Mouse (Mus musculus): ENCODE data around the gene E2f1. TPM values are rescaled to one million over a fixed set of nuclear protein-coding genes. Genes with fewer than 3 reads are reported as not detected.

Gene E2f1
- polyA plus RNA-seq, 1 experiment from 2014 or later: 5.0 TPM

- H3K27me3 ChIP-seq (replicated peaks; ENCODE audit: control insufficient read depth, insufficient read depth, low read length): no peaks in the 10 kb centered on the region
- ATAC-seq: no peak; the same call in 1 of the 2 replicates
- no peak overlapping the region for H3K4me2 ChIP-seq (ENCODE audit: low read length)
- 94% methylated on average over 12 of the region's 12 CpGs for WGBS
- H3K4me1 ChIP-seq (ENCODE audit: control insufficient read depth, insufficient read depth, low read depth, low read length): peaks cover 15% of the 10 kb centered on the region; the same call in 1 of the 2 replicates
- no peak overlapping the region for H3K9ac ChIP-seq (ENCODE audit: low read depth, low read length)
- H3K27ac ChIP-seq (ENCODE audit: low read depth, low read length): no peak overlapping the region
- H3K9me3 ChIP-seq (ENCODE audit: control insufficient read depth, low read length): no peaks in the 10 kb centered on the region
- H3K4me3 ChIP-seq (ENCODE audit: low read length): no peak overlapping the region
- H3K36me3 ChIP-seq (ENCODE audit: control insufficient read depth, insufficient read depth, low read length): peaks cover 16% of the 10 kb centered on the region
Measured at GRCm38 (mm10) chr2:154534704-154535270, 34.9 kb downstream of the E2f1 start.

- H3K9me3 ChIP-seq (ENCODE audit: control insufficient read depth, low read length): no peaks in the 10 kb centered on the region
- H3K36me3 ChIP-seq (ENCODE audit: control insufficient read depth, insufficient read depth, low read length): peaks cover 16% of the 10 kb centered on the region
- H3K4me2 ChIP-seq (ENCODE audit: low read length): no peak overlapping the region
- H3K27ac ChIP-seq (ENCODE audit: low read depth, low read length): 0 out of 2 replicates have a peak overlapping the region, but pooled peaks have one; percentile 37
- WGBS: 45% methylated on average over 3 of the region's 3 CpGs
- ATAC-seq: no peak
- H3K9ac ChIP-seq (ENCODE audit: low read depth, low read length): no peak overlapping the region
- no peaks in the 10 kb centered on the region for H3K27me3 ChIP-seq (replicated peaks; ENCODE audit: control insufficient read depth, insufficient read depth, low read length)
- no peak overlapping the region for H3K4me3 ChIP-seq (ENCODE audit: low read length)
- H3K4me1 ChIP-seq (ENCODE audit: control insufficient read depth, insufficient read depth, low read depth, low read length): 0 out of 2 replicates have a peak, but pooled peaks cover 1% of the 10 kb centered on the region
Measured at GRCm38 (mm10) chr2:154532888-154533287, 36.8 kb downstream of the E2f1 start.

GRCm38 (mm10) chr2:154526531-154526930, 43.2 kb downstream of the E2f1 start:
- no peak overlapping the region for H3K9ac ChIP-seq (ENCODE audit: low read depth, low read length)
- no peak overlapping the region for H3K27ac ChIP-seq (ENCODE audit: low read depth, low read length)
- H3K9me3 ChIP-seq (ENCODE audit: control insufficient read depth, low read length): no peaks in the 10 kb centered on the region
- H3K4me1 ChIP-seq (ENCODE audit: control insufficient read depth, insufficient read depth, low read depth, low read length): no peaks in the 10 kb centered on the region
- no peak overlapping the region for H3K4me2 ChIP-seq (ENCODE audit: low read length)
- no peak for ATAC-seq
- no peak overlapping the region for H3K4me3 ChIP-seq (ENCODE audit: low read length)
- no peaks in the 10 kb centered on the region for H3K27me3 ChIP-seq (replicated peaks; ENCODE audit: control insufficient read depth, insufficient read depth, low read length)
- WGBS: 62% methylated on average over 3 of the region's 3 CpGs
- H3K36me3 ChIP-seq (ENCODE audit: control insufficient read depth, insufficient read depth, low read length): peaks cover 18% of the 10 kb centered on the region

DNA sequence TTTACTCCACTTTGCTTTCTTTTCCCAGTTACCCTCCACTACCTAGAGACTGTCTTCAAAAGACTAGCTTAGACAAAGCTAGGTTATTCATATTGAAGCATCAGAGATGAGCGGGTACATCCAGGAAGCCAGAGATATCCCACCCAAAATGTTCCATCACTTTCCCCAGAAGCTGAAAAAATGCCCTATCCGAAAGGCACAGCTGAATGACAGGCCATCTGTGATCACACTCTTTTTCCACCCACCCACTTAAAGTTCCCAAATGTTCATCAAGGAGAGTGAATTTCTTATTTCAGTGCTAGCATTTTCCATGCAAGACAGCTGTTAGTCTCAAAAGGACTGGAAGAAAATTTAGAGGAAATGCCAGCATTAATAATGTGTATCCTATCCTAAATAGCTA, 44.4 kb downstream of the E2f1 start:
- WGBS: 92% methylated on average over 2 of the region's 2 CpGs
- no peak overlapping the region for H3K4me2 ChIP-seq (ENCODE audit: low read length)
- no peak overlapping the region for H3K27ac ChIP-seq (ENCODE audit: low read depth, low read length)
- H3K9me3 ChIP-seq (ENCODE audit: control insufficient read depth, low read length): no peaks in the 10 kb centered on the region
- no peak overlapping the region for H3K4me3 ChIP-seq (ENCODE audit: low read length)
- no peaks in the 10 kb centered on the region for H3K27me3 ChIP-seq (replicated peaks; ENCODE audit: control insufficient read depth, insufficient read depth, low read length)
- H3K4me1 ChIP-seq (ENCODE audit: control insufficient read depth, insufficient read depth, low read depth, low read length): no peaks in the 10 kb centered on the region
- no peak for ATAC-seq
- no peak overlapping the region for H3K9ac ChIP-seq (ENCODE audit: low read depth, low read length)
- peaks cover 20% of the 10 kb centered on the region for H3K36me3 ChIP-seq (ENCODE audit: control insufficient read depth, insufficient read depth, low read length)

DNA sequence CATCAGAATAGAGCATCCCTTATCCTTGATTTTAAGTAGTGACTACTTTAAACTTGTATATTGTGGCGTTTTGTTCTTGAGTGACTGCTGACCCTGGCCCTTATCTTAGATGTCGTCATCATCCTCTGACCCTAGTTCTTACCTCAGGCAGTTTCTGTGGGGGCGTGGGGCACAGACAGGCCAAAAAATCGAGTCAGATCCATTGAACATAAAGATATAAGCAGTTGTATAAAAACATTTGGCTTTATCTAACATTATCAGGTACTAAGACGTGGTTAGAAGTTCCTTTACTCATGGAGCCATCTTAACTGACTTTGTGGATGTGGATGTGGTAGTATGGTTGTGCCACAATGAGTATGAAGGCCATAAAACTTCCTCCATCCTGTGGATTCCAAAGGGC, 47.4 kb downstream of the E2f1 start:
- 97% methylated on average over 5 of the region's 5 CpGs for WGBS
- no peak for ATAC-seq
- Histone ChIP-seq H3K9me3 (ENCODE audit: control insufficient read depth, low read length) (no peaks in the 10 kb centered on the region), H3K4me2 (ENCODE audit: low read length) (no peak overlapping the region), H3K9ac (ENCODE audit: low read depth, low read length) (no peak overlapping the region), H3K4me3 (ENCODE audit: low read length) (no peak overlapping the region), H3K27me3 (replicated peaks; ENCODE audit: control insufficient read depth, insufficient read depth, low read length) (no peaks in the 10 kb centered on the region), H3K27ac (ENCODE audit: low read depth, low read length) (no peak overlapping the region), H3K36me3 (ENCODE audit: control insufficient read depth, insufficient read depth, low read length) (peaks cover 20% of the 10 kb centered on the region), H3K4me1 (ENCODE audit: control insufficient read depth, insufficient read depth, low read depth, low read length) (no peaks in the 10 kb centered on the region)

DNA sequence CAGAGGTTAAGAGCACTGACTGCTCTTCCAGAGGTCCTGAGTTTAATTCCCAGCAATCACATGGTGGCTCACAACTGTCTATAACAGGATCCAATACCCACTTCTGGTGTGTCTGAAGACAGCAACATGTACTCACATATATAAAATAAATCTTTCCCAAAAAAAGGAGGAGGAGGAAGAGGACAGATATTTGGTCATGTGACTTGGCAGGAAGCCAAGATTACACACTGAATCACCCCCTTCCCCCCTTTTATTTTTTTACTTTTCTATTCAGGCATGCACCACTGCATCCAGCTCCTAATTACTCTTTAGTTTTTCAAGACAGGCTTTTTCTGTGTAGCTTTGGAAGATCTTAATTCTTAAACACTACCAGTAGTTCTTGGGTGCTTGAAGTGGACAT, 48.2 kb downstream of the E2f1 start:
- Histone ChIP-seq H3K4me1 (ENCODE audit: control insufficient read depth, insufficient read depth, low read depth, low read length) (no peaks in the 10 kb centered on the region), H3K27ac (ENCODE audit: low read depth, low read length) (no peak overlapping the region), H3K9me3 (ENCODE audit: control insufficient read depth, low read length) (no peaks in the 10 kb centered on the region), H3K4me2 (ENCODE audit: low read length) (no peak overlapping the region), H3K4me3 (ENCODE audit: low read length) (no peak overlapping the region), H3K27me3 (replicated peaks; ENCODE audit: control insufficient read depth, insufficient read depth, low read length) (no peaks in the 10 kb centered on the region), H3K9ac (ENCODE audit: low read depth, low read length) (no peak overlapping the region), H3K36me3 (ENCODE audit: control insufficient read depth, insufficient read depth, low read length) (peaks cover 20% of the 10 kb centered on the region)
- ATAC-seq: no peak

DNA sequence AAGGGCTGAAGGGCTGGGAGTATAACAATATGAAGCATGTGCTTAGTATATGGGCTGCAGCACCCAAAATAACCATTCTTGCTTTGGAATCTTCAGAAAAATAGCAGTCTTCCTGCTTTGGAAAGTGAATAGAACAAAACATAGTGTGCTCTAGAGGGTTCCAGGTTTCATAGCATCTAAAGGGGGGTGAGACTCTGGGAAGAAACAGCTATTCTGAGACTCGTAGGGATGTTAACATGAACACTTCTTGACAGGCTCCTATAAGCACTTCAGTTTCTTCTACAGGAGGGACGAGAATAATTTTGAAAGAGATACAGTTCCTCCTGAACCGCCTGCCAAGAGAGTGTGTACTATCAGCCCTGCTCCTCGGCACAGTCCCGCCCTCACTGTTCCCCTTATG, 52.3 kb downstream of the E2f1 start:
- Histone ChIP-seq H3K36me3 (ENCODE audit: control insufficient read depth, insufficient read depth, low read length) (peaks cover 3% of the 10 kb centered on the region), H3K4me3 (ENCODE audit: low read length) (no peak overlapping the region), H3K4me1 (ENCODE audit: control insufficient read depth, insufficient read depth, low read depth, low read length) (no peaks in the 10 kb centered on the region), H3K27ac (ENCODE audit: low read depth, low read length) (no peak overlapping the region; the same call in 1 of the 2 replicates), H3K9me3 (ENCODE audit: control insufficient read depth, low read length) (no peaks in the 10 kb centered on the region), H3K27me3 (replicated peaks; ENCODE audit: control insufficient read depth, insufficient read depth, low read length) (no peaks in the 10 kb centered on the region), H3K4me2 (ENCODE audit: low read length) (no peak overlapping the region), H3K9ac (ENCODE audit: low read depth, low read length) (no peak overlapping the region)
- ATAC-seq: no peak
- WGBS: 92% methylated on average over 5 of the region's 5 CpGs

GRCm38 (mm10) chr2:154516944-154517343, 52.7 kb downstream of the E2f1 start:
- no peak overlapping the region for H3K4me2 ChIP-seq (ENCODE audit: low read length)
- 84% methylated on average over 3 of the region's 3 CpGs for WGBS
- peaks cover 3% of the 10 kb centered on the region for H3K36me3 ChIP-seq (ENCODE audit: control insufficient read depth, insufficient read depth, low read length)
- no peak for ATAC-seq
- no peaks in the 10 kb centered on the region for H3K27me3 ChIP-seq (replicated peaks; ENCODE audit: control insufficient read depth, insufficient read depth, low read length)
- H3K4me3 ChIP-seq (ENCODE audit: low read length): no peak overlapping the region
- H3K9ac ChIP-seq (ENCODE audit: low read depth, low read length): no peak overlapping the region
- H3K9me3 ChIP-seq (ENCODE audit: control insufficient read depth, low read length): no peaks in the 10 kb centered on the region
- no peak overlapping the region; the same call in 1 of the 2 replicates for H3K27ac ChIP-seq (ENCODE audit: low read depth, low read length)
- H3K4me1 ChIP-seq (ENCODE audit: control insufficient read depth, insufficient read depth, low read depth, low read length): no peaks in the 10 kb centered on the region

GRCm38 (mm10) chr2:154510141-154510540, 59.6 kb downstream of the E2f1 start:
- H3K27me3 ChIP-seq (replicated peaks; ENCODE audit: control insufficient read depth, insufficient read depth, low read length): no peaks in the 10 kb centered on the region
- H3K9me3 ChIP-seq (ENCODE audit: control insufficient read depth, low read length): no peaks in the 10 kb centered on the region
- no peak overlapping the region for H3K9ac ChIP-seq (ENCODE audit: low read depth, low read length)

More at GRCm38 (mm10) chr2:154510141-154510540, 59.6 kb downstream of the E2f1 start:
- no peak overlapping the region for H3K4me2 ChIP-seq (ENCODE audit: low read length)
- 96% methylated on average over 3 of the region's 3 CpGs for WGBS
- H3K4me3 ChIP-seq (ENCODE audit: low read length): no peak overlapping the region
- H3K27ac ChIP-seq (ENCODE audit: low read depth, low read length): no peak overlapping the region
- H3K4me1 ChIP-seq (ENCODE audit: control insufficient read depth, insufficient read depth, low read depth, low read length): no peaks in the 10 kb centered on the region
- ATAC-seq: no peak
- peaks cover 5% of the 10 kb centered on the region for H3K36me3 ChIP-seq (ENCODE audit: control insufficient read depth, insufficient read depth, low read length)
